Mouse (Mus musculus): ENCODE data around the gene Nell2.

Nell2 gene

DNA sequence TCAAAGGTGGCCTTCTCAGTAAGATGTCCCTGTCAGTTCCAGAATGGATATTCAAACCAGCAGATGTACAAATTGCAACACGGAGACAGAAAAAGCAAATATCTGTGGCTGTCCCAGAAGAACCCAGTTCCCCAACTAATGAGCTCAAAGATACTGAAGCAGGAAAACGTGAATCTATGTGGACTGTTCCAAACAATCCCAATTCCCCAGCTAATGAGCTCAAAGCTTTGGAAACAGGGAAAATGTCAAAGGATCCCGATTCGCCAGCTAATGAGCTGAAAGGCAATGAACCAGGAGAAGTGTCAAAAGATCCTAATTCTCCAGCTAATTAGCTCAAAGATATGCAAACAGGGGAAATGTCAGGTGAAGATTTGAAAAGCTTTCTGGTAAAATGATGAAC, 109.7 kb downstream of the Nell2 start:
- Histone ChIP-seq H3K4me1 (replicated peaks; ENCODE audit: low read depth, low read length) (no peaks in the 10 kb centered on the region), H3K36me3 (ENCODE audit: insufficient read depth, low read length) (no peaks in the 10 kb centered on the region), H3K4me3 (replicated peaks; ENCODE audit: low read length) (no peak overlapping the region), H3K27me3 (ENCODE audit: insufficient read depth, low read length) (no peaks in the 10 kb centered on the region), H3K9me3 (ENCODE audit: low read length) (no peaks in the 10 kb centered on the region)
- TF ChIP-seq POU5F1 (IDR thresholded peaks at IDR 0.05; ENCODE audit: borderline replicate concordance, low read length) = no peak

DNA sequence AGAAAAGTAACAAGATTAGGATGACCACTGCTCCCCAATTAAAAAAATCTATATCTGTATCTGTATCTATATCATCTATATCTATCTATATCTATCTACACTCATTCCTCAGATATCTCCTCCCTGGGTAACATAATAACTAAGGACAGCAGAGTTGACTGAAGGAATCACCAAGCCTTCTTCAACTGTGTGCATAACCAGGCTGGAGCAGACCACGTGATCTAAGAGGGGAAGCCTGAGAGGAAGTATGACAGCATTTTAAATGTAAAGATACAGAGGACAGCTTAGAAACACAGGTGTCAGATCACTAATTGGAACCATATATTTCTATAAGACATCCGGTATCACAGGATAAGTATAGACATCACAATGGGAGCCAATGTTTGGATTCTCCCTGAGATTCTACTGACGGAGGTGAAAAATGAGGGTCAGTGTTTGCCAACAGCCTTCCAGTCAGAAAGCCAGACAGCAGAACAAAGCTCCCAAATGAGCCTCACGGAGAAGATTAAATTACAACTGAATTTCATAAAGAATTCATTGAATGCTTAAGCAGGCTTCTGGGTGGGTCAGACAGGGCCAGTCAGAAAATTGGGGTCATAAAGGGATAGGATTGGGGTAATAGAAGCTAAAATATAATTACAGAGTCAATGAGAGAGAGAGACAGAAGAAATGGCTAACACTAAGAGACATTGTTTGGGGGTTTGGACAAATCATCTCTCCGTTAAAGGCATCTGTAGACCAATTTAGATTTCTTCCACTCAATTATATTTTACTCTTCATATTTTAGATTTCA, 116.2 kb downstream of the Nell2 start:
- H3K27me3 ChIP-seq (ENCODE audit: insufficient read depth, low read length) = no peaks in the 10 kb centered on the region
- H3K4me3 ChIP-seq (replicated peaks; ENCODE audit: low read length) = no peak overlapping the region
- no peaks in the 10 kb centered on the region for H3K36me3 ChIP-seq (ENCODE audit: insufficient read depth, low read length)
- H3K4me1 ChIP-seq (replicated peaks; ENCODE audit: low read depth, low read length) = no peaks in the 10 kb centered on the region
- TF ChIP-seq POU5F1 (IDR thresholded peaks at IDR 0.05; ENCODE audit: borderline replicate concordance, low read length) = no peak
- TF ChIP-seq NANOG (IDR thresholded peaks at IDR 0.05; ENCODE audit: borderline replicate concordance, low read length) = no peak
- no peak for TF ChIP-seq CTCF (conservative IDR thresholded peaks at IDR 0.05; ENCODE audit: low read length)
- no peaks in the 10 kb centered on the region for H3K9me3 ChIP-seq (ENCODE audit: low read length)

DNA sequence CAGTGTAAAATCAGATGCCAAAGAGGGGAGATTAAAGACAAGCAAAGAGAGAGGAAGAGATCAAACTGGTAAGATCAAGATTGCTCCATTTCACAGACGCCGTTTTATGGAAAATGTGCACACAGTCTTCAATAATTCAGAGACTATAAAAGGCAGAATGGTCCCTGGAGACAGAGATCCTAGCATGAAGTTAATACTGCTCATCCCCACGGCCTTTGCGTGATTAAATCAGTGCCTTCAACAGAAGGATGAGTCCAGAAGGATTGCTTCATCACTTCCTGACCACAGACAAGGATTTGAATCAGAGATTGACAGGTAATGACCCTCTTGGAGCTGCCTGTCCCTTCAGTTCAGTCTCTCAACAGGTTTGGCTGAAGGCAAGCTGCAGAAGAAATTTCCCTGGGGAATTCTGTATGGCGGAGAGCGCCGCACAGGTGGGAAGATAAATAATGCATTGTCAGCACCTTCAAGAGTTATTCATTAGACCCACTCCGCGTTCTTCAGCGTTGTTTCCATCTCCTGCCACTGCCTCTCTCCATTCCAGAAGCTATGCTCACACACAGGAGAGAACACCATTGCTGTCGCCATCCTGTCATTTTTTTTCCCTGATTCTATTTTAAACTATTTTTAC, 118.0 kb downstream of the Nell2 start:
- TF ChIP-seq CTCF (conservative IDR thresholded peaks at IDR 0.05; ENCODE audit: low read length) = no peak
- Histone ChIP-seq H3K27me3 (ENCODE audit: insufficient read depth, low read length) (no peaks in the 10 kb centered on the region), H3K4me1 (replicated peaks; ENCODE audit: low read depth, low read length) (no peaks in the 10 kb centered on the region), H3K36me3 (ENCODE audit: insufficient read depth, low read length) (no peaks in the 10 kb centered on the region), H3K9me3 (ENCODE audit: low read length) (no peaks in the 10 kb centered on the region), H3K4me3 (replicated peaks; ENCODE audit: low read length) (no peak overlapping the region)

DNA sequence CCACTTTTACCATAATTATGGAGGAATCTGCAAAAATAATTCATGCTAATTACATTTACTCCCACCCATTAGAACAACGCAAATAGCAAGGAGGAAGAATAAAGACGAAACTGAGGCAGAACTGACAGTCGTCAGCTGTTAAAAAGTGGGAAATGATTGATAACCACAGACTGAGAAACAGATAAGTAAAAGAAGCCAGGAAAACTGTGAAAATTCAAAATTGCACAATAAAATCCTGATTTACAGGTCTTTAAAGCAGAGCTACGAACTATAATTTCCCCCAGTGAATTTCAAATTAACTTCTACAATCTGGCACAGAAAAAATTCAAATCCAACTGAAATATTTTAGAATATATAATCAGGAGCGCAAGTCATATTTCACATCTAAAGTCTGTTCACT, 138.0 kb downstream of the Nell2 start:
- H3K4me3 ChIP-seq (replicated peaks; ENCODE audit: low read length) = no peak overlapping the region
- no peaks in the 10 kb centered on the region for H3K9me3 ChIP-seq (ENCODE audit: low read length)
- no peaks in the 10 kb centered on the region for H3K36me3 ChIP-seq (ENCODE audit: insufficient read depth, low read length)
- no peaks in the 10 kb centered on the region for H3K4me1 ChIP-seq (replicated peaks; ENCODE audit: low read depth, low read length)
- TF ChIP-seq CTCF (conservative IDR thresholded peaks at IDR 0.05; ENCODE audit: low read length) = no peak
- no peak for TF ChIP-seq NANOG (IDR thresholded peaks at IDR 0.05; ENCODE audit: borderline replicate concordance, low read length)
- TF ChIP-seq POU5F1 (IDR thresholded peaks at IDR 0.05; ENCODE audit: borderline replicate concordance, low read length) = no peak
- no peaks in the 10 kb centered on the region for H3K27me3 ChIP-seq (ENCODE audit: insufficient read depth, low read length)

DNA sequence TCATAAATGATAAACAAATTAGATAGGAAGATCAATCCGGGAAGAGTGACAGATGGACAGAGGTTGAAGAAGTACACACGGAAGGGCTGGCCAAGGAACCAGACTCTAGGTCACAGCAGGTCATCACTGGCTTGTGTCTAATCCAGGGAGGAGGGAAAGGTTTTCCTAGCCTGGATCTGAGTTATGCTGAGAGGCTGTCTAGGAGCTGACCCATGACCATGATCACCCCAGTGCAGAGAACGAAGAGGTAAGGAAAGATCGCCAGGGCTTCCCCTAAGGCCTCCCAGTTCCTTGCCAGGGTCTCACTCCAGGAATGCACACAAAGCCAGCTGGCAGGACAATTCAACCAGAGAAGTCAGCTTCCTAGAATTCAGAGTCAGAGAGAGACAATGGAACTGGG, 139.4 kb downstream of the Nell2 start:
- no peaks in the 10 kb centered on the region for H3K4me1 ChIP-seq (replicated peaks; ENCODE audit: low read depth, low read length)
- H3K36me3 ChIP-seq (ENCODE audit: insufficient read depth, low read length) = no peaks in the 10 kb centered on the region
- no peaks in the 10 kb centered on the region for H3K9me3 ChIP-seq (ENCODE audit: low read length)
- H3K27me3 ChIP-seq (ENCODE audit: insufficient read depth, low read length) = no peaks in the 10 kb centered on the region
- TF ChIP-seq POU5F1 (IDR thresholded peaks at IDR 0.05; ENCODE audit: borderline replicate concordance, low read length) = no peak
- no peak overlapping the region for H3K4me3 ChIP-seq (replicated peaks; ENCODE audit: low read length)

DNA sequence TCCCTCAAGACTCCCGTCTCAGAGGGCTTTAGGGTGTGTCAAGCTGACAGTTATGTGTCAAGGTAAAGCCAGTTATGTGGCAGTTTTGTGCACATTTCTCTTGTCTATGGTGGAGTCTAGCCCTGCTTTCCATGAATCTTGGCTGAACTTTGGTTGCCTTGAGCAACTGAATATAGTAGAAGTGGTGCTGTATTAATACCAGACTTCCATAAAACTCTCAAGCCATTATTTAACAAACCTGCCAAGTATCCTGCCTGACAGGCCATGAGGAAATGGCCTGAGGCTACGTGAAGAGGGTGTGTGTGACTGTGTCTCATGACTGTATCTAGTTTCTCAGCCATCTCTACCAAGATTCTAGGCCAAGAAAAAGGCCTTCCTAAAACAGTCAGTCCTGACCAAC, 147.5 kb downstream of the Nell2 start:
- no peak overlapping the region for H3K4me3 ChIP-seq (replicated peaks; ENCODE audit: low read length)
- no peaks in the 10 kb centered on the region for H3K36me3 ChIP-seq (ENCODE audit: insufficient read depth, low read length)
- TF ChIP-seq POU5F1 (IDR thresholded peaks at IDR 0.05; ENCODE audit: borderline replicate concordance, low read length) = no peak
- TF ChIP-seq CTCF (conservative IDR thresholded peaks at IDR 0.05; ENCODE audit: low read length) = no peak
- no peak for TF ChIP-seq NANOG (IDR thresholded peaks at IDR 0.05; ENCODE audit: borderline replicate concordance, low read length)
- H3K9me3 ChIP-seq (ENCODE audit: low read length) = no peaks in the 10 kb centered on the region
- H3K4me1 ChIP-seq (replicated peaks; ENCODE audit: low read depth, low read length) = no peaks in the 10 kb centered on the region
- H3K27me3 ChIP-seq (ENCODE audit: insufficient read depth, low read length) = no peaks in the 10 kb centered on the region

DNA sequence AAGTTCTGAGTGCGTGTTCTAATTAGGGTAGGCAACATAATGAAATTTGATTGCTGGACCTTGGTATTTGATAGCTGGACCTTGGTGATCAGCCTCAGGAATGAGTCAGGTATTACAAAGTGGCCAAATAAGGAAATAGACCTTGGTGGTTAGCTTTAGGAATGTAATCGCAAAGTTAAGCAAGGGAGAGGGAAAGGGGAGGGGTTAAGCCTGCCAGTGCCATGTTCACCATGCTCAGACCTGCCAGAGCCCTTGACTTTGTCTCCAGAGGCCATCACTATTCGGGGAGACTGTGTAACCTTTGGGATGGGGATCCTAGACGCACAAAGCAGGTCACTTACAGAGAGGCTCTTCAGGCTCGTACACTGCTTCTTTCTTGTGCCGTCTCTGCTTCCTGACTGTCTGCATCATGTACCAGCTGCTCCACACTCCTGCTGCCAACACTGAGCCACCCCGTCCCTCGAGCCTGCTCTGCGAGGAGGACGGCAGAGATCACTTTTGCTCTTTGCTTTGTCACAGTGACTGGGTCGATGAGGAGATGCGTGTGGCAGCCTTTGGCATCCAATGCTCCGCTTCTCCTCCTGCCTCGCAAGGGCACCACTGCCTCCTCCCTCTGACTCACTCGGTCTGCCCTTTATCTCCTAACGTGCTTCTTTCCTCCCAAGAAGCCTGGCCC, 157.5 kb downstream of the Nell2 start:
- H3K9me3 ChIP-seq (ENCODE audit: low read length) = no peaks in the 10 kb centered on the region
- TF ChIP-seq CTCF (conservative IDR thresholded peaks at IDR 0.05; ENCODE audit: low read length) = no peak
- no peak for TF ChIP-seq NANOG (IDR thresholded peaks at IDR 0.05; ENCODE audit: borderline replicate concordance, low read length)
- no peak for TF ChIP-seq POU5F1 (IDR thresholded peaks at IDR 0.05; ENCODE audit: borderline replicate concordance, low read length)
- no peaks in the 10 kb centered on the region for H3K4me1 ChIP-seq (replicated peaks; ENCODE audit: low read depth, low read length)

DNA sequence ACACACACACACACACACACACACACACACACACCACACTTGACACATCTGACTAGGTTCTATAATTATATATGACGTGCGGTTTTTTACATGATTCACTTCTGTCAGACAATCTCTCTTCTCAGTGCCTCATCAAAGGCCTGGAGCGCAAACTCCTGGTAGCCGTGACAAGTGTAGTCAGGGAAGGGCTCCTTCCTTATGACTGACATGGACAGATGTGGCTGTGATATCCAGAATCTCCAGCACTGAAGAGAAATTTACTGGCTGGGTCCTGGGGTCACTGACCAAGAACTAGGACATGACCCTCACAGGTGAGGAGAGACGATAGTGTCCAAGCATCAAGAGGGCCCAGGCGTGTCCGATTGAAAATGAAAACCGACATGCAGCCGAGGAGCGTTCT, 160.2 kb downstream of the Nell2 start:
- TF ChIP-seq POU5F1 (IDR thresholded peaks at IDR 0.05; ENCODE audit: borderline replicate concordance, low read length) (no peak), NANOG (IDR thresholded peaks at IDR 0.05; ENCODE audit: borderline replicate concordance, low read length) (no peak), CTCF (conservative IDR thresholded peaks at IDR 0.05; ENCODE audit: low read length) (no peak)
- H3K27me3 ChIP-seq (ENCODE audit: insufficient read depth, low read length) = no peaks in the 10 kb centered on the region
- no peak overlapping the region for H3K4me3 ChIP-seq (replicated peaks; ENCODE audit: low read length)
- no peaks in the 10 kb centered on the region for H3K4me1 ChIP-seq (replicated peaks; ENCODE audit: low read depth, low read length)
- no peaks in the 10 kb centered on the region for H3K9me3 ChIP-seq (ENCODE audit: low read length)
- H3K36me3 ChIP-seq (ENCODE audit: insufficient read depth, low read length) = no peaks in the 10 kb centered on the region

More for the DNA sequence above, 157.5 kb downstream of the Nell2 start:
- no peaks in the 10 kb centered on the region for H3K36me3 ChIP-seq (ENCODE audit: insufficient read depth, low read length)
- H3K4me3 ChIP-seq (replicated peaks; ENCODE audit: low read length) = no peak overlapping the region
- no peaks in the 10 kb centered on the region for H3K27me3 ChIP-seq (ENCODE audit: insufficient read depth, low read length)
